Mouse (Mus musculus) stomach, postnatal 0 days (tissue): Measurements from ENCODE around the gene Vac14.

Source experiments
- CTCF ChIP-seq: IDR thresholded peaks from 2 replicates; pipeline ENCODE4 v1.5.1; 2016; ENCODE audit warnings: antibody characterized with exemption, low read depth, mild to moderate bottlenecking, moderate library complexity
- EP300 ChIP-seq: optimal IDR thresholded peaks from 2 replicates; pipeline ENCODE3; 2016; ENCODE audit warnings: antibody characterized with exemption

DNA sequence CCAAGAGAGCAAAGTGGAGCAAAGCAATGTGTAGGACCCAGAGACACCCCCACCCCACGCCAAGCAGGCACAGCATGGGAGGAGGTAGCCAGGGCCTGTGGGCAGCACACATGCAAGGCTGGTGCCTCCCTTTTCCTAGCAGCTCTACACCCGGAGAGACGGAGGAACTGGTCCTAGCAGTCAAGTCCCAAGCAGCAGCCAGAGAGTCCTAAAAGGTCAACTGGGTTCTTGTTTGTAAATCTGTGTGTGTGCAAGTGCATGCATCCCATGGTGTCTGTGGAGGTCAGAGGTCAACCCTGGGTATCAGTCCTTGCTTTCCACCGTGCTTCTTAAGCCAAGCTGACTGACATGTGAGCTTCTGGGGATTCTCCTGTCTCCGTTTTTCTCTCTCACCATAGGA is 75.8 kb downstream of the Vac14 start:
- TF ChIP-seq CTCF, result no peak
- TF ChIP-seq EP300, result no peak
